Mouse (Mus musculus) adrenal gland, postnatal 14 days (tissue): ENCODE data around the gene Polr2g. TPM values are rescaled to one million over a fixed set of nuclear protein-coding genes. Genes with fewer than 3 reads are reported as not detected.
"Not testable (repeated sequence)": the region's sequence is repeated elsewhere in the genome, so short reads cannot be mapped to it uniquely, and the experiment has no call there.

Experiments
- DNase-seq: peaks from one replicate; pipeline ENCODE4 v3.0.0; 2021; ENCODE audit warnings: mixed read lengths
- long read RNA-seq, 2 experiments: library from polyadenylated mRNA; stranded (forward); transcript quantifications; one replicate each; pipeline ENCODE4 v2.0.0; 2021
- total RNA-seq: library from RNA; stranded (reverse); gene quantifications from 2 replicates; pipeline ENCODE4 v1.2.3, GENCODE M21; 2021

Gene Polr2g
- 85.2 and 89.1 TPM in 2 replicates for total RNA-seq
- long read RNA-seq, experiment 1, transcript Polr2g-202 (7 exons, 833 nt) = minor isoform, 5 of 102 reads
- long read RNA-seq, experiment 1, transcript Polr2g-201 (8 exons, 890 nt) = major isoform, 78 of 102 reads
- long read RNA-seq, experiment 1, partial matches to known transcripts = 12 of 102 reads
- long read RNA-seq, experiment 1, other reads (novel, unspliced or antisense) = 5 of 102 reads
- long read RNA-seq, experiment 2, transcript Polr2g-201 (8 exons, 890 nt) = major isoform, 55 of 69 reads
- long read RNA-seq, experiment 2, partial matches to known transcripts = 9 of 69 reads
- long read RNA-seq, experiment 2, other reads (novel, unspliced or antisense) = 0 of 69 reads

DNA sequence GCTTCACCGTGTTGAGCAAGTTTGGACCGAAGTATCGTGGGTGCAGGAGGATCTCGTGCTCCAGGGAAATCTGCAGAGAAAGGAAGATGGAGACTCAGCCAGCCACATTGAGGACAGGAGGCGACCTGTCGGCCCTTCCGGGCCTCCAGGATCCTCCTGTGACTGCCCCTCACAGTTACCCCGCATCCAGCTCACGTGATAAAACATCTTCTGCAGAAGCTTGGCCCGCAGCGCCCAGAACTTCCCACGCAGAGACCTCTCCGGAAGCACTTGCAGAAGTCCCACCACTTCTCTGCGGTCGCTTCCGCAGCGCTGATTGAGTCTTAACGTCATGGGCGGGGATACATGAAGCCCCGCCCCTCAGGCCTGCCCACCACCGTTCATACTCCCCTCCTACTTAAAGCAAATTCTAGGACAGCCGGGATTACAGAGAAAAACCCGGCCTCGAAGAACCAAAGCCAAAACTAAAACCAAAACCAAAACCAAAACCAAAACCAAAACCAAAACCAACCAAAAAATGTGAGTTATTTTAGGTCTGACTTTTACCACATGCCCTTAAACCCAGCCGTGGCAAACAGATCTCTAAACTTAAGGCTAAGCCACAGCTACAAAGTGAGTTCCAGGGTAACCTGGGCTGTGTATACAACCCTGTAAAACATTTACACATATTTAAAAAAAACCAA lies at the start of gene Polr2g:
Gene Polr2g, minus strand, starts transcription at position 314 of the 683 bp plus-strand sequence.
- DNase-seq = peak; percentile 94

DNA sequence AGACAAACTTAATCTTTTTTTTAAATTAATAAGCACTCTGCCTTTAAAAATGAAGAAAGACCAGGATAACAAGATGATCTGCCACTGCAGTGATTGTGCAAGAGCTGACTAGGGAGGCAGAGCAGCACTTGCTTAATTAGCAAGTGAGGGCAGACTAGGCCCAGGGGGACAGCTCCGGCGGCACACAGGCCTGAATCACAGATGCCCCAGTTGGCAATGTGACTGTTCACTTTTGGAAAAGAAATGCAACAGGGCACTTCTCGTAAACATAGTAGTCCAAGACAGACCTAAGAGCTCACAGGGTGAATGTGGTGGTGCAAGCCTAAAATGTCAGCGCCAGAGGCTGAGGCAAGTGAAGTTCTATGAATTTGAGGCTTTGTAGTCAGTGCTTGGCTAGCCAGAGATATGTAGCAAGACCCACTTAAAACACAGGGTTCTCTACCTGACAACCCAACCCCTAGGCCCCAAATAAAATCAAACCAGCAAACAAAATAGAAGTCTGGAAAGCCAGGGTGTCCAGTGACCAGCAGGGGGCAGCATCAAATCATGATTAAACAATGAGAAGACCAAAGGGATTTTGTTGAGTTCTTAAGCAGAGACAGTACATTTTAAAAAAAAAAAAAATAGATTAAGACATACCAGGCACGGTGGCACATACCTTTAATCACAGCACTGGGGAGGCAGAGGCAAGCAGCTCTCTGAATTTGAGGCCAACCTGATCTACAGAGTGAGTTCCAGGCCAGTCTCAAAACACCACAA lies 46.2 kb upstream of the Polr2g start:
- peak; percentile 91 for DNase-seq

DNA sequence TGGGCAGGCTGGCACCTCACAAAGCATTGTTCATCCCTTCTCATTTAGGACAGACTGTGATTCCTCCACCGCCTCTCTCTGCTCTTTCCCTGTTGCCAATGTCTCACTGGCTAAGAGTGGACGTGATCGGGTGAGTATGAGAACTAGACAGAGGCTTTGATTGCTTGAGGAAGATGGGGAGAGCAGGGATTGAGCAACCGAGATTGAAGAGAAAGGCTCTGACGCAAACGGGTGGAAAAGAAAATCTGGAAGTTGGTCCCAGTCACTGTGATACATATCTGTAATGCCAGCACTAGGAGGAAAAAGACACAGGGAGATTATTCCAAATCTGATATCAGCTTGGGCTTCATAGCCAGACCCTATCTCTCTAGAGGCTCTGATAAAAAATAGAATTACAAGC lies 44.6 kb upstream of the Polr2g start:
- no peak for DNase-seq

DNA sequence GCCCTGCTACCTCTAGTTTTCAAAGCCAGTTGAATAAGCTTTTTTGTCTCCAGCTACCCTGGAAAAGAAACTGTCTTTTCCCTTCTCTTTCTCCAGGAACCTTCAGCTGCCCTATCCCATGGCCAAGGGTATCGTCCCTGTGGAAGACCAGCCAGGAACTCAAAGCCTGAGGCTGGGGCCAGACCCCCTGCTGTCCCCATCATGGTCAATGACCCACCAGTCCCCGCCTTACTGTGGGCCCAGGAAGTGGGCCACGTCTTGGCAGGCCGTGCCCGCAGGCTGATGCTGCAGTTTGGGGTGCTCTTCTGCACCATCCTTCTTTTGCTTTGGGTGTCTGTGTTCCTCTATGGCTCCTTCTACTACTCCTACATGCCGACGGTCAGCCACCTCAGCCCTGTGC lies 42.6 kb upstream of the Polr2g start:
- DNase-seq = no peak

DNA sequence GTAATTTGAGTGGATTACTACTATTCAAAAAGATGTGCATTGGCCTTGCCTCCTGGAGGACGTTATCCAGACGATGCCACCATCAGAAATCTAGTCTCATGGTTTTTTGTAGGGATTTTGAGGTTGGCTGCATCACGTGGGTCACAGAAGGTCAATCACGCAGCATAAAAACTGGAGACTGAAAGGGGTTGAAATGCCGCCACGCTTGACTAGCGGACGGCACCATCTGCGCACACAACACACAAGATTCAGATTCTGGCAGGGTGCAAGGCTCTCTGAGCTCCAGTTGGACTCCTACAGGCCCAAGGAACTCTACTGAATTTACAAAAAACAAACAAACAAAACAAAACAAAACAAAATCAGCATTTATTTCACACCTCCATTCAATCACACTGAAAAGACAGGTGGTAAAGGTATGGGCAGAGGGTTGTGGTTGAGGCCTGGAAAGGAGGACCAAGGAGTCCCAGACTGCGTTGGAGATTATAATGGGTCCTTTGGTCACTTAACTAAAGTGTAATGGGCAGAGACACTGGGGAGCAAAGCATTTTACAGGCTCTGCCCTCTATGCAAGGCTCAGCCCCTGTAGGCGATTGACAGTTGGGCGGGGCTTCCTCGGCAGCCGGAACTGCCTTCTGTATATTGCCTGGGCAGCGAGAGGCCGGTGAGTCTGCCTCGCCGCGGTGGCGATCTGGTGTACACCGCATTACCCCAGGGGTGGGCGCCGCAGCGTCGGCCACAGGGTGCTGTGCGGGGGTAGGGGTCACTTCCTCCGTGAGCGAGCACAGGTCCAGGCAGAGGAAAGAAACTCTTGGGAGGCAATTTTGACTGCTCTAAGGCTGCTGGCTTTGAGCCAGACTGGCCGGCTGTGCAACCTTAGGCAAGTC lies 41.8 kb upstream of the Polr2g start:
- DNase-seq = peak; percentile 88

DNA sequence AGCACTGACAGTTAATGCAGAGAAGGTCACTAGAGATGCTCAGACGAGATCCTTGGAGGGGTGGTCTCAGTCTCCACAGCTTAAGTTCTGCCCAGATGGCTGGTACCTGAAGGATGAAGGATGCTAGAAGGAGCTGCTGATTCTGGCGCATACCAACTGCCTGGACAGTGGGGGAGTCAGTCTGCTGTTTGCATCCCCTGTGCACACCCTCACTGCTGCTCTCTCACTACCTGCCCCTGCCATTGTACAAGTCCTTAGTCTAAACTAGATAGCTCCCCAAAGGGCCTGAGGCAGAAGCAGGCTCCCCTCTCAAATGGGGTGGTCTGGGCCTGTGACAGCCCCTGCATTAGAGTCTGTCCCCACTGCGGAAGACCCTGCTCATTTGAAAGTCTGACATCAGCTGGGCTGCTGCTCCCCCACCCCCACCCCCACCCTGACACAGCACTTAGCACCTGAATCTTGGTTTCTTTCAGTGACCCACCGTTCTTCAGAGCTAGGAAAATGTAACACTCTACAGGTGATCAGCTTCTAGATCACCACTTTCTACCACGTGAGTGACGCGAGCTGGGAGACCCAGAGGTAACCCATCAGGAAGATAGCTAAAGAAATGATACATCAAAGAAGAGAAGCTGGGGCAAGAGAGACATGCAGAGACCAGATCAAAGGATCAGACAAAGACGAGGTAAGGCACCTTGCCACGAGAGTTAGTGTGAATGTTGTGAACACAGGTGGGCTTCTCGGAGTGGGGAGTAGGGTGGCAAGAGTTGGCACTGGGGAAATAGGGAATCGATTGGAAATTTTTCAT lies 40.9 kb upstream of the Polr2g start, which contains the start of gene Gng3:
Gene Gng3, minus strand, starts transcription at position 92 of the 805 bp plus-strand sequence.
- DNase-seq = no peak

DNA sequence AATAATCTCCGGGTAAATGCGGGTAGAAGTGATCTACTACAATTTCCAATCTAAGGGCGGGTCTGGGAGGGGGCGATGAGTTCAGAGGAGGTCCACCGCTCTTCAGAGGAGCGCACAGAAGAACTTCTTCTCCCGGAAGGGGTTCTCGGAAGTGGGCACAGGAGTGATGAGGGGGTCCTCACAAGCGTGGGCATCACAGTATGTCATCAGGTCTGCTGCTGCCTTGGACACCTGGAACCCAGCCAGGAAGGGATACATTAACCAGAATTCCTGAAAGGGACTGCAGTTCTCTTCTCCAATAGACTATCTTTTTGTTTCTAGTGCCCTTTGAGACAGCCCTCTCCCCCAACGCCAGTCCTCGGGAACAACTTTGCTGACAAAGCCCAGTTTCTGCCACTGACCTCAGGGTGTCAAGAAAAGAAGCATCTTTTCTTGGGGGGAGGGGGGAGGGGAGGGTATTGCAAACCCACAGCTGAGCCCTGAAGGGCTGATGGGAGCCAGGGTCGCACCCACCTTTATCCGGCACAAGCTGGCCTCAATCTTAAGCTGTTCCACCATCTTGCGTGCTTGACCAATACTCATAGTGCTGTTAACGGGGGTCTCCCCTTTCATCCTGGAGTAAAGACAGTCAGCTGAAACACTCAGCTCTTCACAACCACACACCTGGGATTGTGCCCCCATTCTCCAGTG lies 39.8 kb upstream of the Polr2g start:
- peak; percentile 64 for DNase-seq

DNA sequence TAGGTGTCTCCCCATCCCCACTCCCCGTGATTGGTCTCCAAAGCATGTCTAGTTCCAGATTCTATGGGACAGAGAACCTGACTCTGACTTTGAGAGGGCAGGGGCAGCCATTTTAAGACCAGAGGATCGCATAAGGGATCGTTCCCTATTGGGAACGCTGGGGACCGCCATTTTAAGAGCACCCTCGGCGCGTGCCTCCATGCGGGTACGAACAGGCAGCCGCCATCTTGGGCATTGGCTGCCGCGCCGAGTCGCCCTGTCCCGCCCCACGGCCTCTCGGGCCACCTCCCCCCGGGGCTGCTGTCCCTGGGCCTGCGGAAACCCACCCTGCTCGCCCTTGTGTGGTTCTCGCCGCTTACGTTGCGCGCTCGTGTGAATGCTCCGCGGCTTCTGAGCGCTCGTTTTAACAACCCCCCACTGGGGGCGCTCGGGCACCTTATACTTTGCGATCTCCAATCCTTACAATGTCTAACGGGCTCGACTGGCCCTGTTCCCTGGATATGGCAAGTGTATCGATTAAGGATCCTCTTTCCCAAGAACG lies 38.9 kb upstream of the Polr2g start, which contains the start of gene Bscl2:
Gene Bscl2, plus strand, starts transcription at position 217 of the 541 bp plus-strand sequence.
- peak; percentile 90 for DNase-seq

DNA sequence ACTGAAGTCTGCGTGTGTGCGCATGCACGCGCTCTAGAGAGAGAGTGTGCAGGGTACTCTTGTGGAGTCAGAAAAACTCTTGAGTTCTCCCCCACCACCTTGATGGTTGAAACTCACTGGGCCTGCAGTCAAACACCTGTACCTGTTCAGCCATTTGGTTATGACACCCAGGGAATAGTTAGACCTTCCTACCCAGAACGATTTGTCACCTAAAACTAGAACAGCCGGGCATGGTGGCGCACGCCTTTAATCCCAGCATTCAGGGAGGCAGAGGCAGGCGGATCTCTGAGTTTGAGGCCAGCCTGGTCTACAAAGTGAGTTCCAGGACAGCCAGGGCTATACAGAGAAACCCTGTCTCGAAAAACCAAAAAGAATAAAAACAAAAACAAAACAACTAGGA lies 38.0 kb upstream of the Polr2g start:
- DNase-seq = not testable (repeated sequence)

DNA sequence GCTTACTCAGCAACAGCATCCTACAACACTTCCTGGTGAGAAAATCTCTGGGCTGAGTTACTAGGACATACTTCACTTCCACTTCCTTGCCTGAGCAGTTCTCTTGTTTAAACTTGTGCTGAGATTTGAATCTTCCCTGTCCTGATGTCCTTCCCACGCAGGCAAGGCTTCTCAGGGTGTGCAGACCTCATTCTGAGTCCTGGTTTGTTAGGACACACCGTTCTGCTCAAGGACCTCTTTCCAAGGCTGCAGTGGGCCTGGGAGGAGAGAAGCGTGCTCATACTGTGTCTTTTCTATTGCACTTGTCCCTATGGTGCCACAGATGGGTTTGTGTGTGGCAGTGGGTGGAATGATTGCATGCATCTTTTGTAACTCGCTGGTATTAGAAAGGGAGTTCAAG lies 34.6 kb upstream of the Polr2g start:
- no peak for DNase-seq

DNA sequence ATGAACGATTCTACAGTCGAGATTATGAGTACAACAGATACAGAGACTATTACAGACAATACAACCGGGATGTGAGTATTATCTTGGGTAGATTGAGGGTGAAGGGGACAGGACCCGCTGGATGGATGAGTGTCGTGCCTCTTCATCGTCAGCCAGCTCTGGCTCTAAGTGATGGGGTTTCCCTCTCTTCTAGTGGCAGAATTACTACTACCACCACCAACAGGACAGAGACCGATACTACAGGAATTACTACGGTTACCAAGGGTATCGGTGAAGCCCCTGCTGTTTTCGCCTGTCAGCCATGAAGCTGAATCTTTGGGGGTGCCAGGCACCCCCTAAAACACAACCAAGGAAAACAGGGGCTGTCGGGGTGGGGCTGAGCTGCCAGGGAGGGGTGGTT lies 32.9 kb upstream of the Polr2g start:
- DNase-seq = no peak

DNA sequence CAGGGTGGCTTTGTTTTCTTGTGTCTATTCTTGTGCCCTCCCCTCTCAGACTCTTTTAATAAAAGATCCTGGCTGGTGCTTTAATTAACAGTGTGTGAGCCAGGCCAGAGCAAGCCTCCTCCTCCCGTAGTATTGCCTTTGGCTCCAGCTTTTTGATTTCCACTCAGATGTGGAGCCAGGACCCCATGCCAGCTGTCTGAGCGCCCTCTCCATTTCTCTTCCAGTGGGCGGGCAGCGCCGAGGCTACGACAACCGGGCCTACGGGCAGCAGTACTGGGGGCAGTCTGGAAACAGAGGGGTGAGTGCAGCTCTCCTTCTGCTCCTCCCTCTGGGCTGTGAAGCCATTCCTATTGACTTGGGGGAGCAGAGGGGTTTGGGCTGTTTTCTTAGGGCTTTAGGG lies 32.3 kb upstream of the Polr2g start:
- DNase-seq = no peak

DNA sequence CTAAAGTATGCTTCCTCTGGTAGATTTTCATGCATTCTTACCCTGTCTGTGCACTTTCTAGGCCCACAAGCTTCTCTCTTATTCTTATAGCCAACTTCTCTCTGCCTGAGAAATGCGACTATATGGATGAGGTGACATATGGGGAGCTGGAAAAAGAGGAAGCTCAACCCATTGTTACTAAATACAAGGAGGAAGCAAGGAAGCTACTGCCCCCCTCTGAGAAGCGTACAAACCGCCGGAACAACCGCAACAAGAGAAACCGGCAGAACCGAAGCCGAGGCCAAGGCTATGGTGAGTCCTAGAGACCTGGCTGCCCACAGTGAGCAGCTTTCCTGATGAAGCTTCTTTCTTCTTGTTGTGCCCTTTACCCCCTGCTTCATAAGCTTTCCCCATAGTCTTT lies 31.3 kb upstream of the Polr2g start, which contains the start of gene AC129217.1:
Gene AC129217.1, plus strand, starts transcription at position 114 of the 400 bp plus-strand sequence.
- DNase-seq = no peak

DNA sequence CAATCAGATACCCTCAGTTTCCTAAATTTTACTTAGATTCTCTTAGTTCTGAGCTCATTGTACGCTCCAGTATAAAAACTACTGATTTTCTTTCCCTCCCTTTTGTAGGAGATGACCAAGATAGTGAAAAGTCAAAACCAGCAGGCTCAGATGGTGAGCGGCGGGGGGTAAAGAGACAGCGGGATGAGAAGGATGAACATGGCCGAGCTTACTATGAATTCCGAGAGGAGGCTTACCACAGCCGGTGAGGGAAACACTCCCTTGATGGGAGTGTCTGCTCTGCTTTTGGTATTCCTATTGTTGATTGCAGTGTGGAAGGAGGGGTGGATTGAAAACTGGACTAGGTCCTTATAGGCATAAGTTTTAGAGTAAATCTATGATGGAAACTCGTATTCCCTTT lies 24.3 kb upstream of the Polr2g start:
- DNase-seq = no peak

DNA sequence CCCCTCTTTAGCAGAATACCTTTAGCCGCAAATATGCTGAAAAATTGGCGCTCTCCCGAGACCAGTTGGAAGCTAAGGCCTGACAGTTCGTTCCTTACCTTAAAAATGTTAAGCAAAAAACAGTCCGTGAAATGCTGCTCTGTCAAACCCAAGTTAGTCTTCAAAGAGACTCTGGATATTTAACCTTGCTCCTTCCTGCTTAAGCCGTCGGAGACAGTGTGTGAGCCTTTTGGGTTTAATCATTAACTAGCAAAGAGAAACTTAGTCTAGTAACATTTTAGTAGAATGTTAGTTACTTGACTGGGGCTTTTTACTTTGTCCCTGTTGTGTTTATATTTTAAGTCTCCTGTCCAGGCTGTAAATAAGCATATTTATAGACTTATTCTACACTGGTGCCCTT lies 22.8 kb upstream of the Polr2g start:
- DNase-seq = no peak

DNA sequence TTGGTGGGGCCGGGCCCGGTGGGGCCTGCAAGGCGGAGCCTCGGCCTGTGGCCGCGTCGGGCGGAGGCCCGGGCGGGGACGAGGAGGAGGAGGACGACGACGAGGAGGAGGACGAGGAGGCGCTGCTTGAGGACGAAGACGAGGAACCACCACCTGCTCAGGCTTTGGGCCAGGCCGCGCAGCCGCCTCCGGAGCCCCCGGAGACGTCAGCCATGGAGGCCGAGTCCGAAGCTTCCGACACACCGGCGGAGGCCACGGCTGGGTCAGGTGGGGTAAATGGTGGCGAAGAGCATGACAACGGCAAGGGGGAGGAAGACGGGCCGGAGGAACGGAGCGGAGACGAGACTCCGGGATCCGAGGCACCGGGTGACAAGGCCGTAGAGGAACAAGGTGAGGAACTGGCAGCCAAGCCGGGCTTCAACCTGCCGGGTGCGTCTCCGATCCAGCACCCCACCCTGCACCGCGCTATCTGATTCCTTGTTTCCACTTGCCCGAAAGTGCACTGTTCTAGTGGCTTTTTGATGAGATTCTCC lies 22.1 kb upstream of the Polr2g start:
- DNase-seq = no peak

DNA sequence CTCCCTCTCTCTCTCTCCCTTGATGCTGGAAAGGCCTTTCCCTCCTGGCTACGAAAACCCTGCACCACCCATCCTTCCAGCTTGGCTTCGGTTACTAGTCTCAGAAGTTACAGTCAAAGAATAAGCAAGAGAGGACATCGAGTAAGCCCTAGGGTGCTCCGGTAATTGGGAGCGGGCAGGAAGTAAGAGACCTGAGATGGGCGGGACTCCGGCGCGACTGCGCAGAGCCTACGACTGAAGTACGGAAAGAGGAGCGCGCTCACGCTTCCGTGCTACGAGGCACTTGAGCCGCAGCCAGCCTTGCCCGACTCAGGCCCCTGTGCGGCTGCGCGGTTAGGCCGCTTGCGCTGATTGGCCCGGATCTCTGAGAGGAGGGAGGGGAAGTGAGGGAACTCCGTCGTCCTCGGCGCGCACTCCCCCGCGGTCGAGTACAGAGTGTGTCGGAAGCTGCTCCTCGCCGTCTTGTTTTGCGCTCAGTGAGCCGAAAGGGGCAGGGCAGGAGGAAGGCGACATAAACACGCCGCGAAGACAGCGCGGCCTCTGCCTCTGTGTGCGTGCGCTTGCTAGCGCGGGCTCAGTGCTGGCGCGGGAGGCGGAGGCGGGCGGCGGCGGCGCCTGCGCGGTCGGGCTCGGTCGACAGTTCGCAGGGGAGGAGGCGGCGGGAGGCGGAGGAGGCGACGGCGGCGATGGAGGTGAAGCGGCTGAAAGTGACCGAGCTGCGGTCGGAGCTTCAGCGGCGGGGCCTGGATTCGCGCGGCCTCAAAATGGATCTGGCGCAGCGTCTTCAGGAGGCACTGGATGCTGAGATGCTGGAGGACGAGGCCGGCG lies 21.4 kb upstream of the Polr2g start, which contains the start of gene Hnrnpul2:
Gene Hnrnpul2, plus strand, starts transcription at position 415 of the 828 bp plus-strand sequence.
- DNase-seq = peak; percentile 99

DNA sequence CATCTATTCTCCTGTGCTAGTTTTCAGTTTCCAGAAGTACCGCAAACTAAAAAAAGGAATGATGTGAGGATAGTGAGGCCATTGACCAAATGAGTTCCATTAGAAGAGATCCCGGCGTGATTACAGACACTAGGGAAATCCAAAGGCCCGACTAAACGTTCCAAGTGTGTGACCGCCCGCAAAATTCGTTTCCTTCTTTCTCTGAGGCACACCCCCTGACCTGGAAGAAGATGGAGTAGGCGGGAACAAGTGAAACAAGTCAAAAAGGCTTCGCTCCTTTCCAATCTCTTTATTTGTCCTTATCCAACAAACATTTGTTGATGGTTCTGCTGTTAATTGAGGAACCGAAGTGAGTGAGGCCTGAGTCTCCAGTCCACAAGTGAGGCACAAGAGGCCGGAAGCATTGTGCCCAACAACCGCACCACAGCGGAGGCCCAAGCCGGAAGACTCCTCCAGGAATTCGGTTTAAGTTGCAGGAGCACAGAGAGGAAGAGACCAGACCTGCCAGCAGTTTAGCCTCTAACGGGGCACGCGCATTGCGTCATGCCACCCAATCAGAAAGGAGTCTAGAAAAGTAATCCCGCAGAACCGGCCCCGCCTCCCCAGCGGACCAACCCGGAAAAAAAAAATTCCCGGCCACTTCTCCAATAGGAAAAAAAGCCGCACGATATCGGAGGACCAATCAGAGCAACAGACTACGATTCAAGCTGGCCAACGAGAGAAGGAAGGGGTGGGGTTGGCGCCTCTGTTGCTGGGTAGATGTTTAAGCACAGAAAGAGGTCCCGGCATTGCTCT lies 20.6 kb upstream of the Polr2g start, which contains the start of gene Ttc9c:
Gene Ttc9c, minus strand, starts transcription at position 533 of the 795 bp plus-strand sequence.
- peak; percentile 98 for DNase-seq
